Mouse (Mus musculus) myocyte (in vitro differentiated cells): ENCODE measurements around the gene Dync1li1. TPM values are rescaled to one million over a fixed set of nuclear protein-coding genes. Genes with fewer than 3 reads are reported as not detected.
A peak's percentile ranks its signal among the peaks of the same experiment; 100 is the strongest.

Experiments
- H3K27me3 ChIP-seq: one replicate; pipeline ENCODE4 v1.6.1; 2011; ENCODE audit not compliant: control insufficient read depth, insufficient read depth, insufficient read length
- H3K36me3 ChIP-seq: one replicate; pipeline ENCODE4 v1.6.1; 2011; ENCODE audit not compliant: control insufficient read depth, insufficient read depth
- H3K4me2 ChIP-seq: one replicate; pipeline ENCODE4 v1.6.1; 2011; ENCODE audit warnings: low read depth, control low read depth
- H3K4me3 ChIP-seq: one replicate; pipeline ENCODE4 v1.5.1; 2011; ENCODE audit warnings: mild to moderate bottlenecking, control low read depth, moderate library complexity
- H3K79me2 ChIP-seq: one replicate; pipeline ENCODE4 v1.6.1; 2011; ENCODE audit not compliant: control insufficient read depth, insufficient read depth
- H3ac ChIP-seq: one replicate; pipeline ENCODE4 v1.6.1; 2011; ENCODE audit not compliant: control insufficient read depth, insufficient read length
- CEBPB ChIP-seq: IDR thresholded peaks from 2 replicates; pipeline ENCODE4 v1.6.1; 2011; ENCODE audit warnings: mild to moderate bottlenecking, moderate library complexity; ENCODE audit not compliant: poor library complexity, insufficient read depth, severe bottlenecking
- E2F4 ChIP-seq: IDR thresholded peaks from one replicate; pipeline ENCODE4 v1.6.1; 2011; ENCODE audit warnings: mild to moderate bottlenecking, control low read depth, moderate library complexity; ENCODE audit not compliant: insufficient read depth
- MAX ChIP-seq: IDR thresholded peaks from one replicate; pipeline ENCODE4 v1.6.1; 2011; ENCODE audit warnings: low read depth, mild to moderate bottlenecking, control low read depth
- MYOD1 ChIP-seq, 3 experiments: IDR thresholded peaks; one replicate each; pipeline ENCODE4 v1.6.1; 2011; ENCODE audit warnings: control low read depth in 2 of 3, low read depth in 2 of 3, mild to moderate bottlenecking in 2 of 3, moderate library complexity in 1 of 3; ENCODE audit not compliant: insufficient read length in 2 of 3, control insufficient read depth in 1 of 3
- MYOG ChIP-seq, 3 experiments: IDR thresholded peaks; one replicate each; pipeline ENCODE4 v1.6.1; 2011; ENCODE audit warnings: control low read depth in 2 of 3, low read depth in 2 of 3, mild to moderate bottlenecking in 2 of 3; ENCODE audit not compliant: insufficient read length in 2 of 3, control insufficient read depth in 1 of 3, insufficient read depth in 1 of 3
- POLR2A ChIP-seq: IDR thresholded peaks from one replicate; pipeline ENCODE4 v1.6.1; 2011; ENCODE audit warnings: low read depth, mild to moderate bottlenecking, control low read depth, moderate library complexity; ENCODE audit not compliant: insufficient read length
- POLR2AphosphoS2 ChIP-seq: IDR thresholded peaks from one replicate; pipeline ENCODE4 v1.6.1; 2011; ENCODE audit warnings: low read depth, control low read depth; ENCODE audit not compliant: insufficient read length
- REST ChIP-seq: IDR thresholded peaks from one replicate; pipeline ENCODE4 v1.6.1; 2011; ENCODE audit warnings: mild to moderate bottlenecking, control low read depth, moderate library complexity; ENCODE audit not compliant: insufficient read depth, insufficient read length
- SRF ChIP-seq: IDR thresholded peaks from one replicate; pipeline ENCODE4 v1.6.1; 2011; ENCODE audit warnings: low read depth; ENCODE audit not compliant: control insufficient read depth, insufficient read length
- TCF12 ChIP-seq: IDR thresholded peaks from one replicate; pipeline ENCODE4 v1.6.1; 2011; ENCODE audit warnings: mild to moderate bottlenecking, control low read depth; ENCODE audit not compliant: poor library complexity, insufficient read depth, severe bottlenecking
- TCF3 ChIP-seq: IDR thresholded peaks from one replicate; pipeline ENCODE4 v1.6.1; 2011; ENCODE audit warnings: low read depth, control low read depth; ENCODE audit not compliant: insufficient read length
- USF1 ChIP-seq: IDR thresholded peaks from one replicate; pipeline ENCODE4 v1.6.1; 2011; ENCODE audit warnings: low read depth, mild to moderate bottlenecking, control low read depth, moderate library complexity
- polyA plus RNA-seq: library from polyadenylated mRNA; unstranded; fragments of >200 nt; fragmentation: generic; extraction: Trizol; gene quantifications from one replicate; pipeline ENCODE4 v1.2.1, GENCODE M21; 2012; ENCODE audit warnings: missing spikeins

The Dync1li1 gene
- polyA plus RNA-seq: 70.9 TPM

- Histone ChIP-seq H3K36me3 (peaks cover 12% of the 10 kb centered on the region), H3K4me2 (peak within 1 kb of the TSS; percentile 91), H3K79me2 (peaks cover 41% of the 10 kb centered on the region), H3K27me3 (no peaks in the 10 kb centered on the region), H3K4me3 (peak within 1 kb of the TSS; percentile 86), H3ac (peak within 1 kb of the TSS; percentile 98)
- TF ChIP-seq MYOD1 (IDR thresholded peaks at IDR 0.05; ENCODE audit: control insufficient read depth in 1 of 3, insufficient read length in 2 of 3, low read depth in 2 of 3): peak in 1 of 3 experiments; percentile 23
- peak; percentile 88 for TF ChIP-seq POLR2AphosphoS2
- no peak for TF ChIP-seq TCF12
- TF ChIP-seq E2F4: no peak
- peak; percentile 79 for TF ChIP-seq POLR2A
These were observed at the start of gene Dync1li1 for GRCm38 (mm10) chr9:114688252-114688952. Gene Dync1li1 (plus strand): TSS chr9:114688790.

DNA sequence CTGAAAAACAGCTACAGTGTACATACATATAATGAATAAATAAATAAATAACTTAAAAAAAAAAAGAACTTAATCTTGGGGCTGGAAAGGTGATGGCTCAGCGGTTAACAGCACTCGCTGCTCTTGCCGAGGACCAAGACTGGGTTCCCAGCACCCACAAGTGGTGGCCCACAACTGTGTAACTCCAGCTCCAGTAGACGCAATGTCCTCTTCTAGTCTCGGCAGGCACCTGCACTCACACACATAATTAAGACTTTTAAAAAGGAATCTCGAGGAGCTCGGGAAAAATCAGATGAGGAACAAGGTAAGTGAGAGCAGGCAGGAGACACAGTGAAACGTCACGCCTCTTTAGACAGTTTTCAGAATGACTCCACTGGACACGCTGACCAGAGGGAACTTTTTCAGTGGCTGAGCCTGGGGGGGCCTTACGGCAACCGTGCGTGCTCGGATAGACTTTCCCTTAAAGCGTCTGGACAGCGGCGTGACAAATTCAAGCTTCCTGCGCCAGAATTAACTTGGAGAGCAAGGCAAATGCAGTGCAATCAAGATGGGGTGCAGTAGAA, 49.3 kb upstream of the Dync1li1 start:
- peak overlapping the region; percentile 94 for H3K4me2 ChIP-seq
- peaks cover 47% of the 10 kb centered on the region for H3K79me2 ChIP-seq
- H3K36me3 ChIP-seq: no peaks in the 10 kb centered on the region
- no peaks in the 10 kb centered on the region for H3K27me3 ChIP-seq
- no peak for TF ChIP-seq TCF12
- no peak for TF ChIP-seq REST
- TF ChIP-seq TCF3: no peak
- H3K4me3 ChIP-seq: peak overlapping the region; percentile 56
- H3ac ChIP-seq: peak overlapping the region; percentile 13

- H3K36me3 ChIP-seq: no peaks in the 10 kb centered on the region
- no peak for TF ChIP-seq E2F4
- TF ChIP-seq SRF: no peak
- TF ChIP-seq TCF12: no peak
- TF ChIP-seq REST: no peak
- peak; percentile 80 for TF ChIP-seq POLR2A
- TF ChIP-seq TCF3: no peak
- no peak for TF ChIP-seq MYOD1 (IDR thresholded peaks at IDR 0.05; ENCODE audit: control insufficient read depth in 1 of 3, insufficient read length in 2 of 3, low read depth in 2 of 3)
- no peak for TF ChIP-seq USF1
- peak; percentile 78 for TF ChIP-seq POLR2AphosphoS2
- no peak for TF ChIP-seq MYOG (IDR thresholded peaks at IDR 0.05; ENCODE audit: control insufficient read depth in 1 of 3, insufficient read depth in 1 of 3, insufficient read length in 2 of 3, low read depth in 2 of 3)
- TF ChIP-seq MAX: no peak
- no peak for TF ChIP-seq CEBPB
- H3K4me3 ChIP-seq: peak within 1 kb of the TSS; percentile 56
- peak within 1 kb of the TSS; percentile 94 for H3K4me2 ChIP-seq
- peaks cover 41% of the 10 kb centered on the region for H3K79me2 ChIP-seq
- peak within 1 kb of the TSS; percentile 13 for H3ac ChIP-seq
- H3K27me3 ChIP-seq: no peaks in the 10 kb centered on the region
These were observed 48.5 kb upstream of the Dync1li1 start, which contains the start of gene Cnot10 for GRCm38 (mm10) chr9:114639839-114640646. Gene Cnot10 (minus strand): TSS chr9:114640184.

DNA sequence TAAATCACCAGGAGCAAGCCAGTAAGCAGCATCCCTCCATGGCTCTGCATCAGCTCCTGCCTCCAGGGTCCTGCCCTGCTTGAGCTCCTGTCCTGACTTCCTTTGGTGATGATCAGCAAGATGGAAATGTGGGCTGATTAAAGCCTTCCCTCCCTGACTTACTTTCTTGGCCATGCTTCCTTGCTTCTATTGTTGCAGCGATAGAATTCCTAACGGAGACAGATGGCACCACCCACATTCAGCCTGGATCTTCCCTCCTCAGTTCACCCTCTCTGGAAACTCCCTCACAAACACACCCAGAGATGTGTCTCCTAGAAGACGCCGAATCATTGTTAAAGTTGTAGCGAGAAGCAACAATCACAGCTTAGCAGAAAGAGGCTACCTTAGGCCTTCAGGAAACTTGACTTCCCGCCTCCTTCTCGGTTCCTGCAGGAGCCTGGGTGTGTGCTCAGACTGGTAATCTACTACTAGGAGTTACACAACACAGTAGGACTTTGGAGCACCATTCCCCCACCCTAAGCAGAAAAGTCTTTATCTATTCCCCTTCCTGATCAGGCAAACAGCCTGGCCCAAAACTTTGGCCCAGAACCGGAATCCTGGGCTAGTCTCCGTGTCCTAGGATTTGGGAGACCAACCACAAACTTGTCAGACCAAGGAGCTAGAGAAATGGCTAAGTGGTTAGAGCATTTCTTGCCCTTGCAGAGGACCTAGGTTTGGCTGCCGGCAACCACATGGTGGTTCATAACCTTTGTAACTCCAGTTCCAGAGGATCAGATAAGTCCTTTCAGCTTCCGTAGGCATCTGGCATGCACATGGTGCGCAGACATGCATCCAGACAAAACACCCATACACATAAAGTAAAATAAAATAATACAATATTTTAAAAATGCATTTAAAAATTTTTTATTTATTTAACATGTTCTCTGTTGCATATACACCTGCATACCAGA, 41.8 kb upstream of the Dync1li1 start:
- no peaks in the 10 kb centered on the region for H3K27me3 ChIP-seq
- no peaks in the 10 kb centered on the region for H3K79me2 ChIP-seq
- H3K4me2 ChIP-seq: no peak overlapping the region
- no peaks in the 10 kb centered on the region for H3K36me3 ChIP-seq
- no peak for TF ChIP-seq POLR2A
- no peak for TF ChIP-seq TCF3
- TF ChIP-seq CEBPB: no peak
- TF ChIP-seq USF1: no peak
- TF ChIP-seq MYOD1 (IDR thresholded peaks at IDR 0.05; ENCODE audit: control insufficient read depth in 1 of 3, insufficient read length in 2 of 3, low read depth in 2 of 3): no peak
- no peak for TF ChIP-seq POLR2AphosphoS2
- no peak for TF ChIP-seq TCF12
- TF ChIP-seq SRF: no peak
- no peak overlapping the region for H3ac ChIP-seq
- H3K4me3 ChIP-seq: no peak overlapping the region
